Mouse (Mus musculus): ENCODE measurements around the gene Abca8b.

GRCm38 (mm10) chr11:109928489-109928888 is 67.2 kb downstream of the Abca8b start:
- no peak for TF ChIP-seq CTCF (IDR thresholded peaks at IDR 0.05; ENCODE audit: low read depth, low read length)
- no peak for TF ChIP-seq POLR2A (IDR thresholded peaks at IDR 0.05; ENCODE audit: extremely low read depth, insufficient read depth, low read length)

Measured in liver, adult 2 months (tissue).